Mouse (Mus musculus) liver, embryonic 14.5 days (tissue): Measurements from ENCODE around the gene Ctrb1. TPM values are rescaled to one million over a fixed set of nuclear protein-coding genes. Genes with fewer than 3 reads are reported as not detected.

Experiments used
- ATAC-seq: fragments of 200-750 bp; cut with Nextera tagmentation; 2 replicates; pipeline ENCODE4 v1.8.0; 2017; ENCODE audit warnings: moderate number of reproducible peaks, mild to moderate bottlenecking, moderate library complexity; ENCODE audit not compliant: insufficient read depth
- DNase-seq, 3 experiments: peaks; one replicate each; pipeline ENCODE4 v3.0.0-alpha.2; 2012 to 2013; ENCODE audit warnings: low read depth in 3 of 3, low spot score in 3 of 3
- H3K27ac ChIP-seq: fragments of 300-500 bp; sonication (generic); 2 replicates; pipeline ENCODE4 v1.5.1; 2014; ENCODE audit warnings: moderate library complexity, mild to moderate bottlenecking, control low read depth, inconsistent platforms
- H3K27me3 ChIP-seq: fragments of 300-500 bp; sonication (generic); 2 replicates; pipeline ENCODE4 v1.6.1; 2014; ENCODE audit warnings: mild to moderate bottlenecking, low read length, moderate library complexity; ENCODE audit not compliant: control insufficient read depth, insufficient read depth
- H3K36me3 ChIP-seq: fragments of 300-500 bp; sonication (generic); replicated peaks from 2 replicates; pipeline ENCODE4 v1.6.1; 2014; ENCODE audit warnings: low read depth; ENCODE audit not compliant: control insufficient read depth, insufficient read depth
- H3K4me1 ChIP-seq, 2 experiments: fragments of 200-500 bp in 1 of 2; fragments of 300-500 bp in 1 of 2; sonication (generic) in 1 of 2; replicated peaks; 2 replicates each; pipeline ENCODE4 v1.6.1; 2012 to 2014; ENCODE audit warnings: antibody characterized with exemption in 1 of 2, inconsistent platforms in 1 of 2, low read length in 1 of 2; ENCODE audit not compliant: control insufficient read depth in 2 of 2, insufficient read depth in 2 of 2
- H3K4me2 ChIP-seq: fragments of 300-500 bp; sonication (generic); 2 replicates; pipeline ENCODE4 v1.6.1; 2014; ENCODE audit warnings: low read depth, mild to moderate bottlenecking, control low read depth, moderate library complexity
- H3K4me3 ChIP-seq, 2 experiments: fragments of 200-500 bp in 1 of 2; fragments of 300-500 bp in 1 of 2; sonication (generic) in 1 of 2; 2 replicates each; pipeline ENCODE4 v1.5.1; 2012 to 2014; ENCODE audit warnings: low read depth in 2 of 2, low read length in 2 of 2, mild to moderate bottlenecking in 2 of 2, control low read depth in 1 of 2, inconsistent platforms in 1 of 2, moderate library complexity in 1 of 2; ENCODE audit not compliant: insufficient read depth in 1 of 2
- H3K9ac ChIP-seq: fragments of 300-500 bp; sonication (generic); replicated peaks from 2 replicates; pipeline ENCODE4 v1.6.1; 2014; ENCODE audit warnings: mild to moderate bottlenecking, control low read depth, moderate library complexity
- H3K9me3 ChIP-seq: fragments of 300-500 bp; sonication (generic); 2 replicates; pipeline ENCODE4 v1.6.1; 2016; ENCODE audit warnings: low read length, mixed read lengths; ENCODE audit not compliant: control insufficient read depth
- CTCF ChIP-seq: IDR thresholded peaks from 2 replicates; pipeline ENCODE4 v1.5.1; 2016; ENCODE audit warnings: antibody characterized with exemption, low read depth, control low read depth
- EP300 ChIP-seq: IDR thresholded peaks from 2 replicates; pipeline ENCODE4 v1.6.1; 2016; ENCODE audit warnings: antibody characterized with exemption, low read depth
- whole genome bisulfite sequencing: fragments of 180-500 bp; shearing (Covaris S2); extraction: QIAGEN DNeasy Blood & Tissue Kit; methylation state at CpG from one replicate; pipeline ENCODE4 v1.1.7; 2014; ENCODE audit not compliant: insufficient replicate concordance; 5-methylcytosine and 5-hydroxymethylcytosine counted together
- polyA plus RNA-seq, 2 experiments: library from polyadenylated mRNA; depleted of rRNA in 1 of 2; stranded (reverse) in 1 of 2; unstranded in 1 of 2; fragments of >200 nt; fragmentation: Nextera tagmentation in 1 of 2; extraction: Ambion mirVana in 1 of 2; gene quantifications; 2 replicates each; pipeline versions ENCODE4 v1.2.1 to v1.2.3; 2012 to 2014

Gene Ctrb1
- polyA plus RNA-seq, 2 experiments: 1.5 to 2.5 TPM

DNA sequence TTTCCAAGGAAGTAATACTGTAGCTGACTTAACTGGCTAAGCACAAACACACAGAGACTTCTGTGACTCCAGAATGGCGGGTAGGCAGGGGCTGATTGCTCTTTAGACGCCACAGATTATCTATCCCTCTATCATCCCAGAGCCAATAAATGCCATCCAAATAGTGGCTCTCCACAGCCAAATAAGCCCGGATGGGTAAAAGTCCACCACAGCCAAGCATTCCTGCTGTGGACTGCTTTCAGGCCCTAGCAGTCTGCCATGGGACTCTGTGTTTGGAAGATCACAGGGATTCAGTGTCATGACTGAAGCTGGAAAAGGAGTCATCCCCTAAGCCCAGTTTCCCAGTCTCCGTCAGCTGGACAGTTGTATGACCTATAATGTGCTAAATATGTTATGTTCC lies 36.7 kb upstream of the Ctrb1 start:
- WGBS: 49% methylated on average over 4 of the region's 4 CpGs
- Histone ChIP-seq H3K27ac (no peak overlapping the region), H3K9me3 (no peaks in the 10 kb centered on the region), H3K27me3 (peaks cover 23% of the 10 kb centered on the region), H3K36me3 (no peaks in the 10 kb centered on the region), H3K4me1 (peaks cover 0 to 35% of the 10 kb centered on the region in 2 experiments; a peak in 2 of 4 replicates), H3K9ac (no peak overlapping the region), H3K4me3 (no peak overlapping the region), H3K4me2 (no peak overlapping the region)
- ATAC-seq: no peak
- DNase-seq: no peak
- TF ChIP-seq CTCF: no peak
- no peak for TF ChIP-seq EP300

DNA sequence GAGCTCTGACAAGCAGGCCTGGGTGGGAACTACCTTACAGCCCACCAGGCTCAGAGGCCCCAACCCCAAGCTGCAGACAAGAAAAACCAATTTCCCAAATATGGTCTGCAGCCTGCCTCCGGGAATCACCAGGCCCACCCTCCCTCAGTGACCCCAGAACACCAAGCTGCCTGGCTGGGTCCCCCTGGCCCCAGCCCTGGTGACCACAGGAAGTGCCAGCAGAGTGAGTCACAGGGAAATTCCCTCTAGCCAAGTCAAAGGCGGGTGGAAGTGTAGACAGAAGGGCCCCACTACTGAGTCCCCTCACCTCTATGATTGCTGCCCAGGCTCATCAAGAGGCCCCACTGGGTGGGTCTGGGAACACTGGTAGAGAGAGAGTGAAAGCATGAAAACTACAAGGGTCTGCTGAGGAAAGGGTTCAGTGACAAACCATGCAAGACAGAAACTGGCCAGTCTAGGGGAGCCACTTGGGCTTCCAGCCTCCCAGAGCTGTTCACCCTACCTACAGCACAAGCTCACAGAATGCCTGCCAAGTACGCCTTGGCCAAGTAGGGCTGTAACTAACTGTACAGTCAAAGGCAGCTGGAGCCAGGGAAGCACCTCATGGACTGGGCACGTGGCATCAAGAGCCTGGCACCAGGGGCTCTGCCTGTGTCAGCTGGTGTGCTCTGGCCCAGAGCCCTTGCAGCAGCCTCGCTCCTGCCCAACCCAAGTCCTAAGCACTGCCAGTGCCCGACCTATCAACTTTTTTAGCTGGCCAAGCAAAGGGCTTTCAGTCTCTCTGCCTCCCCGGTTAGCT lies 35.5 kb upstream of the Ctrb1 start:
- no peak for ATAC-seq
- no peak overlapping the region for H3K27ac ChIP-seq
- no peak for DNase-seq
- no peak overlapping the region for H3K4me3 ChIP-seq
- 36% methylated on average over 7 of the region's 7 CpGs for WGBS
- H3K9me3 ChIP-seq: no peaks in the 10 kb centered on the region
- H3K9ac ChIP-seq: no peak overlapping the region
- no peaks in the 10 kb centered on the region for H3K36me3 ChIP-seq
- H3K4me1 ChIP-seq: peaks cover 0 to 31% of the 10 kb centered on the region in 2 experiments; a peak in 2 of 4 replicates
- TF ChIP-seq CTCF: no peak
- TF ChIP-seq EP300: no peak
- H3K27me3 ChIP-seq: peaks cover 13% of the 10 kb centered on the region
- H3K4me2 ChIP-seq: no peak overlapping the region

DNA sequence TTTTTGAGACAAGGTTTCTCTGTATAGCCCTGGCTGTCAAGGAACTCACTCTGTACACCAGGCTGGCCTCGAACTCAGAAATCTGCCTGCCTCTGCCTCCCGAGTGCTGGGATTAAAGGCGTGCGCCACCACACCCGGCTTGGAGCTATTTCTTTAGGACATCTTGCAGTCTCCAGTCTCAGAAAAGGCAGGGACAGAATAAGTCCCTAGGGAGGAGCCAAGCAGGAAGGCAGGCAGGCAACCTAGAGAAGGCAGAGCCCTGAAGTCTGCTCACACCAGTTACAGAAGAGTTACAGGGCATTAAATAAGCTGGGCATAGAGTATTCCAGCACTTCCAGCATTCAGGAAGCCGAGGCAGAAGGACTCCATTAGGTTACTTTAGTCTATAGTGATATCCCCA lies 34.5 kb upstream of the Ctrb1 start:
- WGBS: 64% methylated on average over 6 of the region's 6 CpGs
- DNase-seq: no peak

DNA sequence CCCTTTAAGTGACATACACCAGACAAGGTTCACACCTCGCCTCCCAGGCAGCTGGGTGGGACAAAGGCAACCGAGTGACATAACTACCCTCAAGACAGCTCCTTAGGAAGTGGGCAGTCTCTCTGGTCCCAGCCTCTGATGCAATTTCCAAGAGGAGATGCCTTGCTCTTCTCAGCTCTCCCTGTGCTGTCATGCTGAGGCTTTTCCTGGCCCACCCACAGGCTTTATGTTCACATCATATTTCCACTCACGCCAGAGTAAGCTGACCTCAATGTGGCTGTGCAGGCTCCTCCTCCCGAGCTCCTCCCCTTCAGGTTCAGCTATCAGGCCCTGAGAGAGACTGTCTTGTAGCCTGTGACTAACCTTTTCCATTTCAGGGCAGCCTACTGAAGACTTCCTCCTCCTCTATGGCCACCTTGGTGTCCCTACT lies 29.3 kb upstream of the Ctrb1 start:
- H3K27ac ChIP-seq: no peak overlapping the region
- H3K4me1 ChIP-seq: peaks cover 0 to 13% of the 10 kb centered on the region in 2 experiments; a peak in 2 of 4 replicates
- WGBS: 36% methylated on average over 4 of the region's 4 CpGs
- DNase-seq (no peak), ATAC-seq (no peak)
- no peaks in the 10 kb centered on the region for H3K9me3 ChIP-seq
- no peaks in the 10 kb centered on the region for H3K27me3 ChIP-seq
- no peaks in the 10 kb centered on the region for H3K36me3 ChIP-seq
- H3K4me3 ChIP-seq: no peak overlapping the region
- no peak overlapping the region for H3K4me2 ChIP-seq
- H3K9ac ChIP-seq: no peak overlapping the region
- TF ChIP-seq CTCF (no peak), EP300 (no peak)

More for the DNA sequence above, 34.5 kb upstream of the Ctrb1 start:
- ATAC-seq: no peak
- no peak for TF ChIP-seq CTCF
- no peak for TF ChIP-seq EP300
- Histone ChIP-seq H3K4me2 (no peak overlapping the region), H3K27me3 (peaks cover 4% of the 10 kb centered on the region), H3K9me3 (no peaks in the 10 kb centered on the region), H3K9ac (no peak overlapping the region), H3K4me3 (no peak overlapping the region), H3K27ac (no peak overlapping the region), H3K36me3 (no peaks in the 10 kb centered on the region), H3K4me1 (peaks cover 0 to 22% of the 10 kb centered on the region in 2 experiments; a peak in 2 of 4 replicates)

DNA sequence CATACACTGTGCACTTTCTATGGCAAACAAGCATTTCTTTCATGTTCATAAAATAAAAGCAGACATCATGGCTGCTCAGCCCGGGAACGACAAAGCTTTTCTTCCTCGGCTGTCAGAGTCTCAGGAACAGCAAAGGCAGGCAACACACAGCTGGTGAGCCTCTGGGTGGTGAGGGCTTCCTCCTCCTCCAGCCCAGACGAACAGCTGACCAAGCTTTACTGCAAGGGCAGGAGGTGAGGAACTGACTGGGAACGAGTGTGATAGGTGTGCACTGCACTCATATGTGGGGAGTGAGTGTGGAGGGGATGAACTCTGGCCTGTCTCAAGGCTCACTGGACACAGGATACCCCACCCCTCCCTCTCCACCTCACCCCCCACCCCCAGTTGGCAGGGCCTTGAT lies 28.1 kb upstream of the Ctrb1 start:
- H3K27ac ChIP-seq: no peak overlapping the region
- H3K36me3 ChIP-seq: no peaks in the 10 kb centered on the region
- TF ChIP-seq EP300 (no peak), CTCF (no peak)
- H3K4me1 ChIP-seq: peaks cover 0 to 12% of the 10 kb centered on the region in 2 experiments; a peak in 2 of 4 replicates
- ATAC-seq: no peak
- no peaks in the 10 kb centered on the region for H3K27me3 ChIP-seq
- WGBS: 57% methylated on average over 5 of the region's 5 CpGs
- H3K4me2 ChIP-seq: no peak overlapping the region
- no peaks in the 10 kb centered on the region for H3K9me3 ChIP-seq
- DNase-seq: no peak
- no peak overlapping the region for H3K9ac ChIP-seq
- H3K4me3 ChIP-seq: no peak overlapping the region
